Mouse (Mus musculus): Measurements from ENCODE around the gene Tmed2. TPM values are rescaled to one million over a fixed set of nuclear protein-coding genes. Genes with fewer than 3 reads are reported as not detected.
"Not testable (repeated sequence)": the region's sequence is repeated elsewhere in the genome, so short reads cannot be mapped to it uniquely, and the experiment has no call there.

Gene Tmed2
- total RNA-seq, 2 experiments from 2014 or later: 300 to 870 TPM

- ATAC-seq (replicated peaks; ENCODE audit: low FRiP score, low TSS enrichment, poor library complexity, severe bottlenecking): peak; percentile 94
Measured at GRCm38 (mm10) chr5:124552558-124553307, 12.2 kb downstream of the Tmed2 start, which contains the start of gene Ddx55. Gene Ddx55, plus strand, starts transcription at chr5:124552864.

GRCm38 (mm10) chr5:124553607-124554006, 13.1 kb downstream of the Tmed2 start:
- ATAC-seq (replicated peaks; ENCODE audit: low FRiP score, low TSS enrichment, poor library complexity, severe bottlenecking): no peak

- no peak for ATAC-seq (replicated peaks; ENCODE audit: low FRiP score, low TSS enrichment, poor library complexity, severe bottlenecking)
Measured at GRCm38 (mm10) chr5:124555145-124555544, 14.7 kb downstream of the Tmed2 start.

- no peak for ATAC-seq (replicated peaks; ENCODE audit: low FRiP score, low TSS enrichment, poor library complexity, severe bottlenecking)
Measured at GRCm38 (mm10) chr5:124571068-124571467, 30.6 kb downstream of the Tmed2 start.

- no peak for ATAC-seq (replicated peaks; ENCODE audit: low FRiP score, low TSS enrichment, poor library complexity, severe bottlenecking)
Measured at GRCm38 (mm10) chr5:124575467-124575866, 35.0 kb downstream of the Tmed2 start.

GRCm38 (mm10) chr5:124578633-124579317, 38.3 kb downstream of the Tmed2 start, which contains the start of the genes Eif2b1 and Gtf2h3:
Gene Eif2b1, minus strand, starts transcription at chr5:124579131.
Gene Gtf2h3, plus strand, starts transcription at chr5:124579140.
- peak; percentile 96 for ATAC-seq (replicated peaks; ENCODE audit: low FRiP score, low TSS enrichment, poor library complexity, severe bottlenecking)

GRCm38 (mm10) chr5:124582515-124582914, 42.0 kb downstream of the Tmed2 start:
- no peak for ATAC-seq (replicated peaks; ENCODE audit: low FRiP score, low TSS enrichment, poor library complexity, severe bottlenecking)

GRCm38 (mm10) chr5:124592768-124593167, 52.3 kb downstream of the Tmed2 start:
- ATAC-seq (replicated peaks; ENCODE audit: low FRiP score, low TSS enrichment, poor library complexity, severe bottlenecking): no peak

- peak; percentile 94 for ATAC-seq (replicated peaks; ENCODE audit: low FRiP score, low TSS enrichment, poor library complexity, severe bottlenecking)
Measured at GRCm38 (mm10) chr5:124598224-124599174, 58.0 kb downstream of the Tmed2 start.

- not testable (repeated sequence) for ATAC-seq (replicated peaks; ENCODE audit: low FRiP score, low TSS enrichment, poor library complexity, severe bottlenecking)
Measured at GRCm38 (mm10) chr5:124599726-124600125, 59.2 kb downstream of the Tmed2 start.

Other genes with a start within 250 kb of the Tmed2 start
- gene Mphosph9, start 212.7 kb upstream of the Tmed2 start, total RNA-seq (2014; fragmentation: Nextera tagmentation): 19.5 and 24.7 TPM in 2 replicates
- 24.7 and 36.7 TPM in 2 replicates for gene Mphosph9, start 212.7 kb upstream of the Tmed2 start, total RNA-seq (2017)
- gene 2810006K23Rik, start 212.6 kb upstream of the Tmed2 start, total RNA-seq (2014; fragmentation: Nextera tagmentation): 9.2 and 13.2 TPM in 2 replicates
- gene 2810006K23Rik, start 212.6 kb upstream of the Tmed2 start, total RNA-seq (2017): 16.6 and 18.7 TPM in 2 replicates
- gene Cdk2ap1, start 177.6 kb upstream of the Tmed2 start, total RNA-seq (2014; fragmentation: Nextera tagmentation): 300 and 366 TPM in 2 replicates
- gene Cdk2ap1, start 177.6 kb upstream of the Tmed2 start, total RNA-seq (2017): 205 and 275 TPM in 2 replicates
- gene Sbno1, start 114.7 kb upstream of the Tmed2 start, total RNA-seq (2014; fragmentation: Nextera tagmentation): 131 and 149 TPM in 2 replicates
- 255 and 297 TPM in 2 replicates for gene Sbno1, start 114.7 kb upstream of the Tmed2 start, total RNA-seq (2017)
- 177 and 250 TPM in 2 replicates for gene Kmt5a, start 100.8 kb upstream of the Tmed2 start, total RNA-seq (2014; fragmentation: Nextera tagmentation)
- gene Kmt5a, start 100.8 kb upstream of the Tmed2 start, total RNA-seq (2017): 187 and 201 TPM in 2 replicates
- 16.1 and 18.0 TPM in 2 replicates for gene Rilpl2, start 62.3 kb upstream of the Tmed2 start, total RNA-seq (2014; fragmentation: Nextera tagmentation)
- gene Rilpl2, start 62.3 kb upstream of the Tmed2 start, total RNA-seq (2017): 13.8 and 19.0 TPM in 2 replicates
- 6.1 and 9.4 TPM in 2 replicates for gene Snrnp35, start 57.6 kb upstream of the Tmed2 start, total RNA-seq (2014; fragmentation: Nextera tagmentation)
- gene Snrnp35, start 57.6 kb upstream of the Tmed2 start, total RNA-seq (2017): 3.2 and 11.1 TPM in 2 replicates
- gene Rilpl1, start 9.3 kb upstream of the Tmed2 start, total RNA-seq (2014; fragmentation: Nextera tagmentation): 2.4 TPM in 1 of 2 replicates, not detected in the other
- gene Rilpl1, start 9.3 kb upstream of the Tmed2 start, total RNA-seq (2017): 2.2 and 6.6 TPM in 2 replicates
- 27.4 and 28.9 TPM in 2 replicates for gene Ddx55, start 12.2 kb downstream of the Tmed2 start, total RNA-seq (2014; fragmentation: Nextera tagmentation)
- 24.3 and 27.6 TPM in 2 replicates for gene Ddx55, start 12.2 kb downstream of the Tmed2 start, total RNA-seq (2017)
- gene Eif2b1, start 38.4 kb downstream of the Tmed2 start, total RNA-seq (2014; fragmentation: Nextera tagmentation): 62.9 and 86.1 TPM in 2 replicates
- gene Eif2b1, start 38.4 kb downstream of the Tmed2 start, total RNA-seq (2017): 56.2 and 57.5 TPM in 2 replicates
- gene Gtf2h3, start 38.4 kb downstream of the Tmed2 start, total RNA-seq (2014; fragmentation: Nextera tagmentation): 43.2 and 61.5 TPM in 2 replicates
- 71.7 and 80.0 TPM in 2 replicates for gene Gtf2h3, start 38.4 kb downstream of the Tmed2 start, total RNA-seq (2017)
- 25.7 and 28.3 TPM in 2 replicates for gene Atp6v0a2, start 87.9 kb downstream of the Tmed2 start, total RNA-seq (2014; fragmentation: Nextera tagmentation)
- gene Atp6v0a2, start 87.9 kb downstream of the Tmed2 start, total RNA-seq (2017): 18.2 and 19.2 TPM in 2 replicates
- gene Dnah10, start 184.4 kb downstream of the Tmed2 start, total RNA-seq (2014; fragmentation: Nextera tagmentation): not detected in 2 replicates
- not detected in 2 replicates for gene Dnah10, start 184.4 kb downstream of the Tmed2 start, total RNA-seq (2017)

Data from megakaryocyte-erythroid progenitor cell, adult 5-6 weeks (primary cell).